ENCODE assay signal across 8 mouse cellular contexts in the genomic region with DNA sequence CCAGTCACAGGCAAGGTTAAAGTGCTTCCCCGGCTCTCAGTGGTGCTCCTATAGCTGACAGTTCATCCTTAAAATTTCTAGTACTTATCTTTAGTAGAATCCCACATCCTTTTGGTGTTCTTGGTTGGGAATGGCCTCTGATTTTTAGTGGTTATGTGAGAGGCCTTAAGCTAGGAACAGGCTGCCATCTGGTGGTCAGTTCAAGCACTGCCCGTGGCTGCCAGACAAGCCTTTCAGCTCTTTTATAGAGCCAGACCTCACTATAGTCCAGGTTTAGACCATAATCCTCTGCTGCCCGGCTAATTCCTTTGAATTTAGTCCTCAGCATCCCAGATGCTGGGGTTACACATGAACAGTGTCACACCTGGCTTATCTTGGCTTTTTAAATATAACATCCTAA. TPM values are rescaled to one million over a fixed set of nuclear protein-coding genes. Genes with fewer than 3 reads are reported as not detected.
DNase-seq lines count a peak whose midpoint lies in the region; ATAC-seq lines count a peak whose summit lies in the region.

No protein-coding gene starts in this region.

- peak; percentile 92 for DNase-seq in heart, adult 11 months
- peak; percentile 63 for DNase-seq in cerebellum, adult 11-12 months
- peak; percentile 80 to 86 for DNase-seq in left cerebral cortex, adult 18-20 months (ENCODE audit: low spot score in 2 of 2)
- peak; percentile 69 for DNase-seq in skeletal muscle tissue, adult 2 months (ENCODE audit: low read depth, low spot score)

- H3K9ac ChIP-seq in heart, embryonic 12.5 days, result no peak overlapping the region
- H3K9ac ChIP-seq in forebrain, embryonic 16.5 days (replicated peaks; ENCODE audit: low read depth, low read length), result no peak overlapping the region
- H3K9ac ChIP-seq in hindbrain, embryonic 12.5 days, result no peak overlapping the region

- H3K4me2 ChIP-seq in heart, embryonic 12.5 days, result no peak overlapping the region
- no peak overlapping the region for H3K4me2 ChIP-seq in forebrain, embryonic 16.5 days (ENCODE audit: low read length)
- no peak overlapping the region for H3K4me2 ChIP-seq in hindbrain, embryonic 12.5 days (replicated peaks)

- H3K36me3 ChIP-seq in heart, embryonic 12.5 days, result peaks cover 73% of the 10 kb centered on the region
- H3K36me3 ChIP-seq in forebrain, embryonic 16.5 days (ENCODE audit: control insufficient read depth, insufficient read depth), result peaks cover 7% of the 10 kb centered on the region; the same call in 1 of the 2 replicates
- H3K36me3 ChIP-seq in hindbrain, embryonic 12.5 days, result peaks cover 72% of the 10 kb centered on the region

- no peaks in the 10 kb centered on the region for H3K27me3 ChIP-seq in heart, embryonic 12.5 days (replicated peaks)
- H3K27me3 ChIP-seq in forebrain, embryonic 16.5 days (replicated peaks; ENCODE audit: control insufficient read depth, insufficient read depth, low read length), result no peaks in the 10 kb centered on the region
- no peaks in the 10 kb centered on the region for H3K27me3 ChIP-seq in hindbrain, embryonic 12.5 days

- 29% methylated on average over 3 of the region's 3 CpGs for WGBS in heart, embryonic 12.5 days
- WGBS in forebrain, embryonic 16.5 days, result 15% methylated on average over 3 of the region's 3 CpGs
- WGBS in hindbrain, embryonic 12.5 days, result 36% methylated on average over 3 of the region's 3 CpGs

- no peak overlapping the region for H3K4me3 ChIP-seq in heart, embryonic 12.5 days
- no peak overlapping the region for H3K4me3 ChIP-seq in forebrain, embryonic 16.5 days (replicated peaks; ENCODE audit: low read length)
- H3K4me3 ChIP-seq in hindbrain, embryonic 12.5 days, result no peak overlapping the region

- no peak for ATAC-seq in heart, embryonic 12.5 days (ENCODE audit: insufficient number of reproducible peaks, low FRiP score)
- peak; percentile 75 for ATAC-seq in forebrain, embryonic 16.5 days
- peak; percentile 60 for ATAC-seq in hindbrain, embryonic 12.5 days (ENCODE audit: low FRiP score)
- ATAC-seq in megakaryocyte, adult 5-6 weeks (ENCODE audit: poor library complexity, severe bottlenecking), result peak; percentile 89

- H3K27ac ChIP-seq in heart, embryonic 12.5 days (ENCODE audit: poor library complexity, severe bottlenecking), result no peak overlapping the region
- H3K27ac ChIP-seq in forebrain, embryonic 16.5 days (ENCODE audit: low read length), result no peak overlapping the region
- H3K27ac ChIP-seq in hindbrain, embryonic 12.5 days, result no peak overlapping the region

- H3K9me3 ChIP-seq in heart, embryonic 12.5 days (replicated peaks), result no peaks in the 10 kb centered on the region
- no peaks in the 10 kb centered on the region for H3K9me3 ChIP-seq in forebrain, embryonic 16.5 days (ENCODE audit: control insufficient read depth, low read length)
- no peaks in the 10 kb centered on the region for H3K9me3 ChIP-seq in hindbrain, embryonic 12.5 days (replicated peaks)

- H3K4me1 ChIP-seq in heart, embryonic 12.5 days (replicated peaks), result 0 out of 2 replicates have a peak, but pooled peaks cover 3% of the 10 kb centered on the region
- H3K4me1 ChIP-seq in forebrain, embryonic 16.5 days (replicated peaks; ENCODE audit: control insufficient read depth, insufficient read depth, low read length), result no peaks in the 10 kb centered on the region
- no peaks in the 10 kb centered on the region for H3K4me1 ChIP-seq in hindbrain, embryonic 12.5 days

RNA-seq across cellular contexts. Expression of gene Ubap1, which starts 41.3 kb away (rescaled TPM):
- polyA plus RNA-seq in heart, embryonic 12.5 days (2016; fragmentation: Nextera tagmentation; extraction: Ambion mirVana), result 53.3 and 55.9 TPM in 2 replicates
- polyA plus RNA-seq in forebrain, embryonic 16.5 days (2015; fragmentation: Nextera tagmentation; extraction: Ambion mirVana), result 73.6 and 82.4 TPM in 2 replicates
- polyA plus RNA-seq in hindbrain, embryonic 12.5 days (2016; fragmentation: Nextera tagmentation; extraction: Ambion mirVana), result 78.1 and 88.0 TPM in 2 replicates
- 10 to 100 TPM; 48.3 to 57.9 TPM for total RNA-seq in left cerebral cortex, adult 18-20 months (2021)
- total RNA-seq in megakaryocyte, adult 5-6 weeks (2015), result 49.9 and 51.2 TPM in 2 replicates
- total RNA-seq in megakaryocyte, adult 5-6 weeks (2017), result 43.6 and 47.6 TPM in 2 replicates
